Mouse (Mus musculus): Measurements from ENCODE around the gene Radil. TPM values are rescaled to one million over a fixed set of nuclear protein-coding genes. Genes with fewer than 3 reads are reported as not detected.

Gene Radil
- polyA plus RNA-seq, 1 experiment from 2014 or later = 5.1 TPM

DNA sequence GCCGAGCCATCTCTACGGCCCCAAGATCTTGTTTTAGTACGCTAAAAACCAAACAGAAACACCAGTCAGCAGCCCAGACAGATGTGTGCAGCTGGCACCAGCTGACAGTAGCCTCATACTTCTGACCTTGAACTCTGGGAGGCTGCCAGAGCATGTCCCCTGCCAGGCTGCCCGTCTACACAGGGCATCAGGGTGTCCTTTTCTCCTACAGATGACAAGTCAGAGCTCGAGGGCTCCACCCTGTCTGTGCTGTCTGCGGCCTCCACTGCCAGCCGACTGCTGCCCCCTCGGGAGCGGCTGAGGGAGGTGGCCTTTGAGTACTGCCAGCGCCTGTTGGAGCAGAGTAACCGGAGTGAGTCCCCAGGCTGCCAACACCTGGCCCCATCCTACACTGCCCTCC, 81.1 kb downstream of the Radil start:
- peaks cover 70% of the 10 kb centered on the region for H3K36me3 ChIP-seq (replicated peaks)
- no peak for DNase-seq (ENCODE audit: low spot score)
- 90% methylated on average over 11 of the region's 11 CpGs for WGBS
- H3K4me3 ChIP-seq = no peak overlapping the region
- no peaks in the 10 kb centered on the region for H3K27me3 ChIP-seq (replicated peaks; ENCODE audit: low read depth, poor library complexity, severe bottlenecking)
- H3K27ac ChIP-seq (replicated peaks) = no peak overlapping the region
- H3K4me1 ChIP-seq = peaks cover 17% of the 10 kb centered on the region
- no peaks in the 10 kb centered on the region for H3K9me3 ChIP-seq

DNA sequence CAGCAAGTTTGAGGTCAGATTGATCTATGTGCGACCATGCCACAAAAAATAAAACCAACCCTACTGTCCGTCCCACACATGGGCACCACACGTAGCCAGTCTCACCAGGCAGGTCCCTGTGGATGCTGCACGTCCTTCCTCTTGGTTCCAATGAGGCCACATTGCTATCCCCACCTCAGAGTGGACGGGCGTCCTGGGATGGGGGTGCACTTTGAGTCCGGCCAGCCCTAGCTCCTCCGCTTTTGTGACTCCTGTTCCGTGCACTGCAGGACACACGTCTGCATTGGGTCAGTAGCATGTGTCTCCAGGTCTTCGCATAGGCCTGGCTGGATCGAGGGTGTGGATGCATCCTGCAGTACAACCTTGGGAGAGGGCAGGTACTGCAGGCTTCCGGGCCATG, 82.5 kb downstream of the Radil start:
- Histone ChIP-seq H3K36me3 (replicated peaks) (peaks cover 59% of the 10 kb centered on the region), H3K9me3 (no peaks in the 10 kb centered on the region), H3K27ac (replicated peaks) (no peak overlapping the region), H3K4me1 (peaks cover 16% of the 10 kb centered on the region), H3K27me3 (replicated peaks; ENCODE audit: low read depth, poor library complexity, severe bottlenecking) (no peaks in the 10 kb centered on the region), H3K4me3 (no peak overlapping the region)
- DNase-seq (ENCODE audit: low spot score) = no peak
- 93% methylated on average over 13 of the region's 13 CpGs for WGBS

DNA sequence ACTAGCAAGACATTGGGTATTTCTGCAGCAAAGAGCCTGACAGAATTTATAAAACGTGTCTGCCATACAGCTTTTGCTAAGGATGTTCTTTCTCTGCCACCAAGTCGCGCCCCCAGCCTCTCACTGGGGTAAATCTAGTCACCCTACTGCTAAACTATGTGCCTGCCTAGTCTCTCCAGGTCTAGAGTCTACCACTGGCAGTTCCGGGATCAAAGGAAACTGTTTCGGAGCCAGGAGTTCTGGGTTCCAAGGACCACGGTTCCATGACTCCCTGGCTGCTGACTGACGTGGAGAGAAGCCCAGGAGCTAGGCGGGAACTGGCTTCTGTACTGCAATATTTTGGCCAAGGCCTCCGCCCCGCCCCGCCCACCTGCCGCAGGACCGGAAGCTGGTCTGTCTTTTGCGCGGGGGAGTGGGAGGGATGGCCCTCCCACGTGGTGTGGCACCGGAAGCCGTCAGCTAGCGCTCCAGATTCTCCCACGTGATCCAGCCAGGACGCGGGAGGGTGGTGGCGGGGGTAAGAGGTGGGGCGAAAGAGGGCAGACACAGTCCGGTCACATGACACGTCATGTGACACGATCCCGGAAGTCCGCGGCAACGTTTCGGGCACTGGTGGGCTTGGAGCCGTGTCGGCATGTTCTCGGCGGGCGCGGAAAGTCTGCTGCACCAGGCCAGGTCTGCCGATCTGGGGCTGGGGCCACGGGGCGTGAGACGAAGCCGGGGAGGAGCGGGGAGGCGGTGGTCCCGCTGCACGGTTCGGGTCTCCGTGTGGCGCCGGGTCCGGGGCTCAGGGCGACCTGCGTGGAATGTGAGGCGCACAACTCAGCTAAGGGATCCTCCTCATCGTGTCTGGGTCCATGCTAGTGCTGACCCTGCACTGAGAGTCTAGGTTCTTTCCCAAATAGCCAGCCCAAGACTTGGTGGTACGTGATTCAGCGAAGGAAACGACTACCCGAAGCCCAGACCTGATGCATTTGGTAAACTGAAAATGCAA, 87.1 kb downstream of the Radil start, which contains the start of gene Ap5z1:
TSS of gene Ap5z1 (plus strand) at position 484 of the 994 bp plus-strand sequence.
- Histone ChIP-seq H3K4me3 (peak within 1 kb of the TSS; percentile 96), H3K9me3 (no peaks in the 10 kb centered on the region), H3K36me3 (replicated peaks) (peaks cover 51% of the 10 kb centered on the region), H3K27me3 (replicated peaks; ENCODE audit: low read depth, poor library complexity, severe bottlenecking) (no peaks in the 10 kb centered on the region), H3K27ac (replicated peaks) (peak within 1 kb of the TSS; percentile 79), H3K4me1 (peaks cover 19% of the 10 kb centered on the region)
- DNase-seq (ENCODE audit: low spot score) = peak; percentile 98
- 2% methylated on average over 60 of the region's 60 CpGs for WGBS

DNA sequence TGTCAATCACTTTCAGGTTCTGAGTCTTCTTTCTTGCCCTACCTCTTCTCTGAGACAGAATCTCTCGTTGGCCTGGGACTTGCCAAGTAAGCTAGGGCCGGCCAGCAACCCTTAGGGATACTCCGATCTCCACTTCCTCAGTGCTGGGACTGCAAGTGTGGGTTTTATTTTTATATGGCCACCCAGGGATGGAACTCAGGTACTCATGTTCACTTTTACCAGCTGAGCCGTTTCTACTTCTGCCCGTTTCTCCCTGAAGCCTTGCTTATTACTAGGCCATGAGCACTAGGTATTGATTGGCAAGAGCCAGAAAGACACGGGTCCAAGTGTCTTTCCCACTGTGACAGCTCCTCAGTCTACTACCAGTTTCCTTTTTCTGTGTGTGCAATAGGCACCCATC, 87.9 kb downstream of the Radil start:
- peak overlapping the region; percentile 96 for H3K4me3 ChIP-seq
- no peaks in the 10 kb centered on the region for H3K9me3 ChIP-seq
- no peaks in the 10 kb centered on the region for H3K27me3 ChIP-seq (replicated peaks; ENCODE audit: low read depth, poor library complexity, severe bottlenecking)
- H3K36me3 ChIP-seq (replicated peaks) = peaks cover 51% of the 10 kb centered on the region
- peak overlapping the region; percentile 79 for H3K27ac ChIP-seq (replicated peaks)
- DNase-seq (ENCODE audit: low spot score) = no peak
- WGBS = 87% methylated on average over 6 of the region's 6 CpGs
- peaks cover 20% of the 10 kb centered on the region for H3K4me1 ChIP-seq

DNA sequence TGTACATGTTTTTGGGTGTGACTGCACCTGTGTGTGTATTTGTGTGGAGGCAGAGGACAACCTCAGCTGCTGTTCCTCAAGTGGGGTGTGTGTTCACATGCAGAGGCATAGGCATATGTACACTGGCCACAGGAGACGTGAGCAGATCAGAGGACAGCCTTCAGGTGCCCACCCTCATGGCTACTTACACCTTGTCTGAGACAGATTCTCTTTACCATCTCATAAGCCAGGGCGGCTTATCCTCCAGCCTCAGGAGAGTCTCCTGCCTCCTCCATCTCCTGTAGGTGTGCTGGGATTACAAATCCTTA, 88.3 kb downstream of the Radil start:
- Histone ChIP-seq H3K9me3 (no peaks in the 10 kb centered on the region), H3K4me1 (peaks cover 21% of the 10 kb centered on the region), H3K36me3 (replicated peaks) (peaks cover 51% of the 10 kb centered on the region), H3K27ac (replicated peaks) (no peak overlapping the region), H3K27me3 (replicated peaks; ENCODE audit: low read depth, poor library complexity, severe bottlenecking) (no peaks in the 10 kb centered on the region), H3K4me3 (no peak overlapping the region)
- 89% methylated on average over 2 of the region's 2 CpGs for WGBS
- DNase-seq (ENCODE audit: low spot score) = no peak

DNA sequence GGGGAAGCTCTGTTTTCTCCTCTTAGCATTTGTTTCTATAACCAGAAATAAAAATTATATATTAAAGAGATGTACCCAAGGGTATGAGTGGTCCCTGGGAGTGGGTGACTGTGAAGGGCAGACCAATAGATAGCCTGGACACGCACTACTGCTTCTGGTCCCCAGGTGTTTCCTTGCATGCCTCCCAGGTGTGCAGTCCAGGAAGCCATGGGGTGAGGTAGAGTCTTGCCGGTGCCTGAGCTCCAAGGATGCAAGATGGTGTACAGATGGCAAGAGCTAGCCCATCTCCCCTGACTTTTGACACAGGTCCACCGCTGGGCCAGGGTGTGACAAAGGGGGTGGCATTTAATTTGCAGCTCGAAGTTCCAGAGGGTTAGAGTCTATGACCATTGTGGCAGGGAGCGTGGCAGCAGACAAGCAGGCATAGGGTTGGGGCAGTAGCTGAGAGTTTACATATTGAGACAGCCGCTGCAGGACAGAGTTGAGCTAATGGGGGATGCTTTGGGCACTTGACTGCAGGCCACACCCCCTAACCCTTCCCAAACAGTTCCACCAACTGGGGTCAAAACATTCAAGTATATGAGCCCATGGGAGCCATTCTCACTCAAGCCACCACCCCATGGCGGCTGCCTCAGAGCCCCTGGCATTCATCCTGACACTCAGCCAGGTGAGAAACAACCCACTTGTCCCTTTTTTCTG, 88.8 kb downstream of the Radil start:
- Histone ChIP-seq H3K4me3 (no peak overlapping the region), H3K4me1 (peaks cover 21% of the 10 kb centered on the region), H3K36me3 (replicated peaks) (peaks cover 51% of the 10 kb centered on the region), H3K9me3 (no peaks in the 10 kb centered on the region), H3K27me3 (replicated peaks; ENCODE audit: low read depth, poor library complexity, severe bottlenecking) (no peaks in the 10 kb centered on the region), H3K27ac (replicated peaks) (no peak overlapping the region)
- no peak for DNase-seq (ENCODE audit: low spot score)
- 94% methylated on average over 7 of the region's 7 CpGs for WGBS

DNA sequence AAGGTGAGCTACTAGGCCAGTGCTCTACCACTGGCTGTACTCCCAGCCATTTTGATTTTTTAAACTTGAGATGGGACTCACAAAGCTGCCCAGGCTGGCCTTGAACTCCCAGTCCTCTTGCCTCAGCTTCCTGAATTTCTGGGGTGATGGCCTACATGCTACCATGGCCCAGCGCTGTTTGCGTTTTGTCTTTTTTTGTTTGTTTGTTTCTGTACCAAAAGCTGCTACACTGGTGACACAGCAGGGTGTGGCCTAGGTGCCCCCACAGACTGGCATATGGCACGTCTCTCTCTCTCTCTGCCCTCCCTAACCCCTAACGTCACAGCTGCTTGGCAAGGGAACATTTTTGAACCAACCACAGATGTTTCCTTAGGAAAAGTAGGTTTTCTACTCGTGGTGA, 91.1 kb downstream of the Radil start:
- H3K36me3 ChIP-seq (replicated peaks) = peaks cover 69% of the 10 kb centered on the region
- no peaks in the 10 kb centered on the region for H3K9me3 ChIP-seq
- WGBS = 84% methylated on average over 5 of the region's 5 CpGs
- no peak overlapping the region for H3K4me3 ChIP-seq
- no peak overlapping the region for H3K27ac ChIP-seq (replicated peaks)
- H3K27me3 ChIP-seq (replicated peaks; ENCODE audit: low read depth, poor library complexity, severe bottlenecking) = no peaks in the 10 kb centered on the region
- no peak for DNase-seq (ENCODE audit: low spot score)
- H3K4me1 ChIP-seq = peaks cover 18% of the 10 kb centered on the region

DNA sequence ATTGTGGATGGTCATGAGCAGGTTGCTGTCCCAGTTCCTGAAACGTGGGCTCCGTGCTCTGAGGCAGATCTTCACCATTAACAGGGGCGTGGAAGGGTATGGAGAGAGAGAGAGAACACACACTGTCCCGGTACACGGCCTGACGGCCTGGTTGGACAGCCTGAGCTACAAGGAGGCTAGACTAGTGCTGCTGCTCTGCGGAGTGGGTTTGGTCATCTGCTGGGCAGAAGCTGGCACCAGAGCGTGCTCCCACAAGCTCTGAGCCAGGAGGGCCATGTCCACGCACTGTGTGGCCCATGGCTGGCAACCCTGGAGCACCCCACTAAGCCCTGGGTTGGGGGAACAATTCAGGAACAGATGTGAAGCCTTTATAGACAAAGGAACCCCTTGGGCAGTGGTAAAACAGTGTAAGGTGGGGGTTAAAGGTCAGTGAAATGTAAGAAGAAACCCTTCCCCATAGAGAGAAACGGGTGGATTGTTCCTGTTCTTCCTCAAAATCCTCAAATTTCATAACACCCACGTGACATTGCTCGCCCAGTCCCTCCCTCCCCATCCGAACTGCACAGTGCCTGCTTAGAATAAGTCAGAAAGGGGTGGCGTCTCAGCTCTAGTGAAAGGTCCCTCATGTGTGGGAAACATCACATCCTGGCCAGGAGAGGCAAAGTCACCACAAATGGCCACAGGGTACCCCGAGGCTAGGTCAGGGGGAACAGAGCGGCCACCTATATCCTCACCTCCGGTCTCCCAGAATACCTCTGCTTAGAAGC, 91.9 kb downstream of the Radil start:
- no peak overlapping the region for H3K27ac ChIP-seq (replicated peaks)
- WGBS = 85% methylated on average over 17 of the region's 17 CpGs
- DNase-seq (ENCODE audit: low spot score) = no peak
- H3K4me1 ChIP-seq = peaks cover 10% of the 10 kb centered on the region; the same call in 1 of the 2 replicates
- no peaks in the 10 kb centered on the region for H3K27me3 ChIP-seq (replicated peaks; ENCODE audit: low read depth, poor library complexity, severe bottlenecking)
- H3K36me3 ChIP-seq (replicated peaks) = peaks cover 77% of the 10 kb centered on the region
- no peaks in the 10 kb centered on the region for H3K9me3 ChIP-seq
- H3K4me3 ChIP-seq = no peak overlapping the region

DNA sequence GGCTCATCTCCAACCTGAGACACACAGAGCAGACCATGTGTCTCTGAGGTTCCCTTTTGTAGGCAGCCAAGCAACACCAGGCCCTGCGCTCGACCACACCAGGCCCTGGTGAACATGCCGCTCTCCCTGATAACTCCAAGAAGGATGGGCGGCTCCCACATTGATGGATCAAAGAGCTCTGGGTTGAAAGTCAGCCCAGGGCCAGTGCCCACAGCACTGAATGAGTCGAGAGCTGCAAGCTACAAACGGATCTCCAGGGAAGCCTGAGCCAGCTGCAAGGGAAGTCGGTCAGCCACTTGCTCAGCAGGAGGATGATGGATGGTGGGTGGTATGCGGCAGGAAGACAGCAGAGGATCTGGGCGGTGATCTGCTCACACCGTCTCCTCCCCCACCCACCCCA, 93.6 kb downstream of the Radil start:
- 82% methylated on average over 10 of the region's 10 CpGs for WGBS
- Histone ChIP-seq H3K27ac (replicated peaks) (no peak overlapping the region), H3K9me3 (no peaks in the 10 kb centered on the region), H3K4me3 (no peak overlapping the region), H3K27me3 (replicated peaks; ENCODE audit: low read depth, poor library complexity, severe bottlenecking) (no peaks in the 10 kb centered on the region), H3K36me3 (replicated peaks) (peaks cover 90% of the 10 kb centered on the region), H3K4me1 (0 out of 2 replicates have a peak, but pooled peaks cover 5% of the 10 kb centered on the region)
- DNase-seq (ENCODE audit: low spot score) = no peak

DNA sequence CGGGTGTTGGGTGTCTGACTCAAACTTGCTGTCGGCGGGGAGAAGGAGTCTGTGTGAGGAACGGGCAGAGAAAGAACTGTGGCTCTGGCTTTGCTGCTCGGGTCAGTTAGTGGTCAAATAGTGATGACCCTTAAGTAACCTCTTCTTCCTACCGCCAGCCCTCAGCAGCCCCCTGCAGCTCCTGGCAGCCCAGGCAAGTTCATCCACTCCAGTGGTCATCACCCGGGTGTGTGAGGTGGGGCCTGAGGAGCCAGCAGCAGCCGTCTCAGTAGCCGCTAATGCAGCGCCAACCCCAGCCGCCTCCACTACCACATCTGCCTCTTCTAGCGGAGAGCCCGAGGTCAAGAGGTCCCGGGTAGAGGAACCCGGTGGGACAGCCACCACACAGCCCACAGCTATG, 94.6 kb downstream of the Radil start:
- WGBS = 75% methylated on average over 15 of the region's 15 CpGs
- no peaks in the 10 kb centered on the region for H3K27me3 ChIP-seq (replicated peaks; ENCODE audit: low read depth, poor library complexity, severe bottlenecking)
- H3K36me3 ChIP-seq (replicated peaks) = peaks cover 93% of the 10 kb centered on the region
- no peak for DNase-seq (ENCODE audit: low spot score)
- no peaks in the 10 kb centered on the region for H3K9me3 ChIP-seq
- peaks cover 12% of the 10 kb centered on the region for H3K4me1 ChIP-seq
- H3K4me3 ChIP-seq = no peak overlapping the region
- no peak overlapping the region for H3K27ac ChIP-seq (replicated peaks)

DNA sequence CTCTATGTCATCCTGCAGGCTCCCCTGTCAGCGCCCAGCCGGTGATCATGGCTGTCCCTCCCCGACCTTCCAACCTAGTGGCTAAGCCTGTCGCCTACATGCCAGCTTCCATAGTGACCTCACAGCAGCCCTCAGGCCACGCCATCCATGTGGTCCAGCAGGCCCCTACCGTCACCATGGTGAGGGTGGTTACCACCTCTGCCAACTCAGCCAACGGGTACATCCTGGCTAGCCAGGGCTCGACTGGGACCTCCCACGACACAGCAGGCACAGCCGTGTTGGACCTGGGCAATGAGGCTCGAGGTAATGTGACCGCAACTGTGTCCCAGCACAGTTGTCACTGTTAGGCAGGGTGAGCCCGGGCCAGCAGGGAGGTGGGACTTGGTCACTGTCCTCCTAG, 97.2 kb downstream of the Radil start:
- WGBS = 93% methylated on average over 13 of the region's 13 CpGs
- no peaks in the 10 kb centered on the region for H3K27me3 ChIP-seq (replicated peaks; ENCODE audit: low read depth, poor library complexity, severe bottlenecking)
- H3K27ac ChIP-seq (replicated peaks) = no peak overlapping the region
- peaks cover 98% of the 10 kb centered on the region for H3K36me3 ChIP-seq (replicated peaks)
- no peaks in the 10 kb centered on the region for H3K9me3 ChIP-seq
- peaks cover 18% of the 10 kb centered on the region for H3K4me1 ChIP-seq
- no peak overlapping the region for H3K4me3 ChIP-seq
- DNase-seq (ENCODE audit: low spot score) = no peak

DNA sequence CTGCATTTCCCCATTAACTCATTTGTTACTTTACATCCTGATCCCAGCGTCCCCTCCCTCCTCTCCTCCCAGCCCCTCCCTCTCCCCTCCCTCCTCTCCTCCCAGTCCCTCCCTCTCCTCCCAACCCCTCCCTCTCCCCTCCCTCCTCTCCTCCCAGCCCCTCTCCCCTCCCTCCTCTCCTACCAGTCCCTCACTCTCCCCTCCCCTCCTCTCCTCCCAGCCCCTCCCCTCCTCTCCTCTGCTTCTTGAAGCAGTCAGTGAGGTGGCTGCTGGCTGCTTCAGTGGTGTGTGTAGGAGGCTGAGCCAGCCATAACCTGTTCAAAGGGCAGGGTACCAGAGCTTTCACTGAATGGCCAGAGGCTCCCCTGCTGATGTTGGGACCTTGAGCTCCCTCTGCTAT, 99.1 kb downstream of the Radil start:
- 14% methylated on average over 1 of the region's 1 CpGs for WGBS
- Histone ChIP-seq H3K36me3 (replicated peaks) (peaks cover 80% of the 10 kb centered on the region), H3K27ac (replicated peaks) (no peak overlapping the region; the same call in 1 of the 2 replicates), H3K4me3 (no peak overlapping the region), H3K4me1 (peaks cover 35% of the 10 kb centered on the region), H3K27me3 (replicated peaks; ENCODE audit: low read depth, poor library complexity, severe bottlenecking) (no peaks in the 10 kb centered on the region), H3K9me3 (no peaks in the 10 kb centered on the region)
- peak; percentile 80 for DNase-seq (ENCODE audit: low spot score)
